Mouse (Mus musculus) kidney, adult 2 months (tissue): ENCODE data around the gene Gfm2.

Source experiments
- CTCF ChIP-seq: fragments of 200-500 bp; conservative IDR thresholded peaks from 2 replicates; pipeline ENCODE4 v1.5.1; 2011; ENCODE audit warnings: low read depth, mild to moderate bottlenecking, control low read depth, low read length, moderate library complexity, mixed read lengths; ENCODE audit not compliant: insufficient read depth, insufficient read length
- POLR2A ChIP-seq: fragments of 200-500 bp; IDR thresholded peaks from one replicate; pipeline ENCODE4 v1.6.1; 2011; ENCODE audit warnings: low read depth, low read length, control low read depth

DNA sequence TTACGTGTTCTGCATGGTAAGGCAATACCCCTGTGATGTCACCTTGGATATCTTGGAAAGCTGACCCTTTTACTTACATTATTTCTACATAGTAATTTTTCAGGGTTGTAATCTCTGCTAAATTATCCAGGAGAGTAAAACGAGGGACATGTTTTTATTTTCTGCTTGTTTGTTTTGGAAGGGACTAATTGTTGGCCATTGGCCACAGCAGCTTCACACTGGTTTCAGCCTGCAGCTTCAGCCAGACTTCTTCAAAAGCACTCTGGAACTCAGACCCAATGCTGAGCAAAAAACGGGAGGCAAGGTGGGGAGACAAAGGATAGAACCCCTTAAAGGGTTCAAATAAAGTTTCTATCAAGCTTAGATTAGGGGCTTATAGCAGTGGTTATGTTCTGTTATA, 92.4 kb downstream of the Gfm2 start:
- no peak for TF ChIP-seq CTCF
- no peak for TF ChIP-seq POLR2A
